Mouse (Mus musculus): ENCODE results near the gene Cfap100.

Gene Cfap100

DNA sequence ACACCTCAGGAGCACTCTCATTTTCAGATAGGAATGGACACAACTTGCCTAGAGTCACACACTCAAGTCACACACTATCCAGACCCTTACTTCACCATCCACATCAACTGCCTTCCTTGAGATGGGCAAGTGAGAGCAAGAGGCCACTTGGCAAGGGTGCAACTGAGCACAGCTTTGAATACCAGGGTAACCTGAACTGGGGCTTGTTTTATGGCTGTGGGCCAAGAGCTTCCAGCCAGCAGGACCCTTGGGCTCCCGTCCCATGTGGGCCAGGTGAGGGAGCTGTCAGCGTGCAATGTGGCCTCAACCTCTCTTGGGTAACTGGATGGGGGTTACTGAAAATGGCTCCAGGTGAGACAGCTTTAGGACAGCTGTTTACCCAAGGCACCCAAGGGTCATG, 28.8 kb upstream of the Cfap100 start:
- DNase-seq = peak in 1 of 2 experiments; percentile 24

DNA sequence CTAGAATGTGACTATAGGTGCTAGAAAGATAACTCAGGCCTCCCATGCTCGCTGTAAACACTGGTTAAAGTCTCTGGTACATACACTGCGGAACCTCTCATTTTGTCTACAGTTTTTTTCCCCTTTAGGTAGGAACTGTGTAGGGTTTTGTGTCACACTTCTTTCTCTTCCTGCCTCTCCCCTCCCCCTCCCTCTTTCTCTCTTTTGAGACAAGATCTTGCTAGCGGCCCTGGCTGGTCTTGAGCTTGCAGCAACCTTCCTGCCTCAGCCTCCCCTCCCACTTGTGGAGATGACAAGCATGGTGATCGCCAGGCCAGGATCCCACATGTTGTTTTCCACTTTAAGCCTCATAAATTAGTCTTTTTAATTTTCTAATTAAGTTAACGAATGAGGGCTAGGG, 25.2 kb upstream of the Cfap100 start:
- DNase-seq = no peak

DNA sequence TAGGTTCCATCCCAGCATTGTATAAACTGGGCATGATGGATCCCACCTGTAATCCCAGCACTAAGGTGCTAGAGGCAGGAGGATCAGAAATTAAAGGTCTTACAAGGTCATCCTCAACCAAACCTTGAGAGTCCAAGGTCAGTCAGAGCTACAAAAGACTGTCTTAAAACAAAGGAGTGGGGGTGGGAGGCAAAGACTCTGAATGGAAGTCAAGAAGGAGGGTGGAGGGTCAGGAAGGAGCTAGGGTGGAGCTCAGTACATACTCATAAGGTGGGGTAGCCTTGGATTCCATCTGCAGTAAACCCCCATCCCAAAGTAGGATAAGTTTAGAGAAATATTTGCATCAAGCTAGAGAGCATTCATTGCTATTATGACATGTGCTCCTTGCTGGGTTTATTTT, 24.0 kb upstream of the Cfap100 start:
- no peak for DNase-seq

DNA sequence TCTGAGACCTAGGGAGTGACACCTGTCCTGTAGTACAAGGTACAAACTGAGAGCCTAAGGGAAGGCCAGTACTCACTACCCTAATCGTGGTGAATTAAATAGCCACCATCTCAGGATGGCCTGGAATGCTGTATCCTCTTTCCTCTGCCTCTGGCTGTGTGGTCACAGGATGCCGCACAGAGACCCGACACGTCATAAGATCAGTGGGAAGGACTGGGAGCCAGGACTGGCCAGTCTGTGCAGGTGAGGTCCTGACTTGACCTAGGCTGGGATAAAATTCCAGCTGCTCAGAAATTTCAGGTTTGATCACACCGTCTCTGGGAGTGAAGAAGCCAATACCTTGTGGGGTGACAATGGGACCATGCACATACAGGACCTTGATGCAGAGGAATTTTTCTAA, 22.9 kb upstream of the Cfap100 start:
- DNase-seq = no peak

DNA sequence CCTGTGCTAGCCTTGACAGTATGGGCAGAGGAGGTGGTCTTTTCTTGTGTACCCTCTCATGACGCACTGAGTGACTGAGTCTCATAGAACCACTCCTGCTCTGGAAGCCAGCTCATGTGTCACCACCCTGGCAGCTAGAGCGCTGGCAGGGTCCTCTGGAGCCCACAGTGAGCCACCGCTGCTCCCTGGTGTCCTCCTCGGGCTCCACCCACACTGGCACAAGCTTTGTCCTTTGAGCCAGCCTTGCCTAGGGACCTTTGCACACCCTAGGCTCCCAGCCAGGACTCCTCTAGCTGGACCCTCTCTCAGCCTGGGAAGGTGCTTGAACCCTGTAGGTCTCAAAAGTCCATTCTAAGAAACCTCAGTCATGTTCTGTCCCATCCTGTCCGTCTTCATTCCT, 22.1 kb upstream of the Cfap100 start:
- DNase-seq = peak; percentile 44 to 68

DNA sequence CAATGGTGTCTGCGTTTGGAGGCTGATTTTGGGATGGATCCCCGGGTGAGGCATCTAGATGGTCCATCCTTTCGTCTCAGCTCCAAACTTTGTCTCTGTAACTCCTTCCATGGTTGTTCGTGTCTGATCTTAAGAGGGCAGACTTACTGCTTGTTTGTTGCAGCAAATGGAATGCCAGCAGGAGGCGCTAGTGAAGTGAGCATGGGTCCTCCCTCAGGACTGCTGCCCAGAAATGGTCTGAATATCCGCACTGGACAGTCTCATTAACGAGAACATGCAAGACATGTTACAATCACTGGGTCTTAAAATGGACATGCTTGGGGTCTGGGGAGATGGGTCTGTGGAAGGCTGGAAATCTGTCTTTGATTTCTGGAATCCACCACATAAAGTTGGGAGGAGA, 21.6 kb upstream of the Cfap100 start:
- DNase-seq = peak; percentile 94

DNA sequence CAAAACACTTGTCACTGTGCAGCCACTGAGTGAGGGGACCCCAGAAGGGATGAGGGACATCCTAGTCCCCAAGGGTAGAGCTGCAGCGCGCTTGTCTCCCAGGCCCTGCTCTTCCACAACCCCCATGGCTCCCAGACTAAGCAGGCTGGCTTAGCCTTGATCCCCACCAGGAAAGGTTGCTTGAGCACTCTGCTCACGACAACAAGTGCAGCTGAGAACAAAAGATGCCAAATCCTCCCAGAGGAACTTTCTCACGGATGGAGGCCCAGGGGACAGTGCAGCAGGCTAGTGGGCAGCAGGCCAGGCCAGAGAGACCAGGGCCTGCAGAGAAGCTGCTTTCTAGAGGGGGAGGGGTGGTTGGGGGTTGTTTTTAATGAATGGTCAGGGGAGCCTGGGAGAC, 18.3 kb upstream of the Cfap100 start:
- DNase-seq = no peak

DNA sequence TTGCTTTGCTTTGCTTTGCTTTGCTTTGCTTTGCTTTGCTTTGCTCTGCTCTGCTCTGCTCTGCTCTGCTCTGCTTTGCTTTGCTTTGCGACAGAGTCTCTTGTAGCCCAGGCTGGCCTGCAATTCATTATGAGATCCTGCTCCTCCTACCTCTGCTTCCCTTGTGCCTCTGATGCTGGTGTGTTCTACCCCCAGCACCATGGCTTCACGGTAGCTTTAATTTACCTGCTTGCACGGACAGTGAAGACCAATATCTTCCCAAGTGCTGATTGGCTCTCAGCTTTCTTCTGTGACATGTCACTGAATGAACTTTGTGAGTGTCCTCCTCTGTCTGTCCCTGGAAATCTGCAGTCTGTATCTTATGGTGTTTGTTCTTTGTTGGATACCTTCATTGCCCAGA, 8.4 kb upstream of the Cfap100 start:
- no peak for DNase-seq

DNA sequence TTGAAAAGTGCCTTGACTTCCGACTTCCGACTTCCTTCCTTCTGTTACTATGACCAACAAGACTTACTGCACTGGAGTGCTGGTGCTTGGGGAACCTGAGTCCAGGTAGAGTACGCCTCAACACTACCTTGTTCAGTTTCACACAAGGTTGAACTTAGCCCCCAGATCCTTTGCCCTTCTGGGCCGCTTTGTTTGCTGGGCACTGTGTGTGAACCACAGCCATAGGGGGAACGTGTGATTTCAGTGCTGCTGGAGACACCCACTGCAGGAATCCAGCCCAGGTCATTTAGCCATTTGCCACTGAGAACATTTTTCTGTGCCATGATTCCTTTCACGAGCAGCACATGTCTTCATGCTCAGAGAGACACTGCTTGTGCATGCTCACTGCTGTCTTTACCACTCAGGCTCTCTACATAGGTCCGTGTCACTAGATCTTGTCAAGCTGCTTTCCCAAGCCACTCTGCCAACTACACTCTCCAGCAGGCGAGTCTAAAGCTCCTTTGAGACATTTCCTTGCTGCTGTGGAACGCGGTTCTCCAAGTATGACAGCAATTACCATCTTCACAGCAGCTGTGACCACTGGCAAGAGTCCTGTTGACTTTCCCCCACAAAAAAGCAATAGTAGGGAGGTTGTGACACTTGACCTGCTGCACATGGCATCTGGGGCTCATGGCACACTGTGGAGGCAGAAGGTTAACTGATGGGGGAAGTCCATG, 7.8 kb upstream of the Cfap100 start:
- no peak for DNase-seq

DNA sequence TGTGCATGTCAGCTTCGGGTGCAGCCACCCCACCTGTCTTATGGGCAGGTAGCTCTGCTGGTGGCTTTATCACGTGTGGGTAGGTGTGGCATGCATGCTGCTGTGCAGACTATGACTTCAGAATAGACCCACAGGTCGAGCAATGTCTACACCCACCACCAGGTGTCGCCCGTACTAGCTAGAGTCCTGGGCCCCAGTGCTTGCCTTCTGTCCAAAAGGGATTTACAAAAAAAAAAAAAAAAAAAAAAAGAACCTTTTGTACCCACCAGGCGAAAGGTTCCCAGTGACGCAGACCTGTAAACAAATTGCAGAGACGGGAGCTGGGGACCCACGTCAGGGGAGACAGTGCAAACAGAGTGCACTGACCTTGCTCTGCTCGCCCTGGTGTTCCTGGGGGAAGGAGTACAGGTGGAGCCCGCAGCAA, 6.6 kb upstream of the Cfap100 start:
- peak; percentile 91 to 92 for DNase-seq

DNA sequence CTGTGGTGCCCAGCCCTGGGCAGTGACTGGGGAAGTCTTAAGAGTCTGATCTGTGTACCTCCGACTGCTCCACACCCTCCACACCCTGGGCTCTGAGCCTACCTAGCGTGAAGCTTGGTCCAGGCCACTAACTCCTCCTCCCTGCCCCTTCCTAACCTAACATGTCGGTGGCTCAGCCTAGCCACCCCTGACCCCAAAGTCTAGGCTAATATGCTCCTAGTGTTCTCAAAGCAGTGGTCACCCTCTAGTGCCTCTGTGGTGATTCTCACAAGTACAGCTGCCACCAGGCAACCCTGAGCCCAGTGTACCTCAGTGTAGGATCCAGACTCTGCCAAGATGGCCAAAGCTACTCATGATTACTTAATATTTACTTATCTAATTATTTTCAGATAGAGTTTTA, 6.1 kb upstream of the Cfap100 start:
- DNase-seq = no peak

DNA sequence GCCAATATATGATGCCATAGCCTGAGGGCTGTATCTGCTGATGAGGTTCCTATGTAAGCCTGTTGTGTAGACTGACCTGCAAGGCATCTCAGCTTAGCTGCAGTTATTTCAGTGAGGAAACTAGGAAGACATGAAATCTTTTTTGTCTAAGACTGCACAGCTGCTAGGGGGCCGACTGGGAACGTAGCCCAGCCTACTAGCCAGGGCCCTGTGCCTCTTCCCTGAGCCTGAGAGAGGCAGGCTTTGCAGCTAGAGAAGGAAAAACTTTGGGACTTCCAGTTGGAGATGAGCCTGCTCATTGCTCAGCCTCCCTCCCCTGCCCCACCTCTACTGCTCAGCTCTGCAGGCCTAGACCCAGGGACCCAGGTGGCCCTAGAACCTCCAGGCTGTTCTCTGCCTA, 2.9 kb upstream of the Cfap100 start:
- no peak for DNase-seq

DNA sequence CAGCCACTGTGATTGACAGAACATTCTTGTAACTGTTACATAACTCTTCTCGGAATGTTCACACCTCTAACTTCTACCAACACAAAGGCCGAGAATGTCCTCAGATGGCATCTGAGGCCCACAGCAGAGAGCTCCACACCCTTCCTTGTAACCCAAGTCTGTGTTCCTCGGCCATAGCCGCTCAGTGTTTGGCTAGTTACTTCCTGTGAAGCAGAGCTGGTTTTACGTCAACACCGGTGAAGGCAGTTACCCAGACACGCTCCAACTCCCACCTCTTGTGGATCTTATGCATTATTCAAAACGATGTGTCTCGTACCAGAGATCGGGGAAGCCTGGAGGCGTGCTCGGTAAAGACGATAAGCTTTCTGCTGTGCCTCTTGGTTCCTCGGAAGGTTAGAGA, 1.3 kb upstream of the Cfap100 start:
- DNase-seq = no peak

DNA sequence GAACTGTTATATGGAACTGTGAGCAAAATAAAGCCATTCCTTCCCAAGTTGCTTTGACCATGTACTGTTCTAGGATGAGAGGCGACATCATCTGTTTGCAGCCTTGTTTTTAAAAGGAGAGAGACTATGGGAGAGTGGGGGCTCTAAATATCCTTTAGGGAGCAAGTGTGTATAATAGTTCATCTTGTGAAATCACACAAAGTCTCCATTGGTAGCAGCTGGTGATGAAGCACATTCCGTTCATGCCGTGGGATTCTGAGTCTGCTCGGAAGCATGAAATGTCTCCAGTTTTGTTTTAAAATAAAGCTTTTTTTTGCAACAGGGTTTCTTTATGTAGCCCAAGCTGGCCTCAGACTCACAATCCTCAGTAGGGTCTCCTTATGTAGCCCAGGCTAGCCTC, 2.6 kb downstream of the Cfap100 start:
- no peak for DNase-seq

DNA sequence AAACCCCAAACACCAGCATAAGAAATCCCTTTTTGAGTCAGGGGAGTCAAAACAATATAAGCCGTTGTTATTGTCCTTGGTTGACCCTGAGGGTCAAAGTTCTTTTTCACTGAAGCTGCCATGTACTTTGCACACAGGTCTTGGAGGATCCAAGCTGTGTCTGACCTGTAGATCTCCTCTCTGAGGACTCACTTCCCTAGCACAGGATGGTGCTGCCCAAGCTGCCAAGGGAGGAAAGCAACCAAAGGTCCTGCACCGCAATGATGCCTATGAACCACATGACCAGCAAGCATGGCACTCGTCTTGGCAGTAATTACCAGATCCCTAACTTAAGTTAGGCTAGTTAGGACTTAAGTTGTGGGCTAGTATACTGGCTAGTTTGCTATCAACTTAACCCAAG, 3.2 kb downstream of the Cfap100 start:
- no peak for DNase-seq

DNA sequence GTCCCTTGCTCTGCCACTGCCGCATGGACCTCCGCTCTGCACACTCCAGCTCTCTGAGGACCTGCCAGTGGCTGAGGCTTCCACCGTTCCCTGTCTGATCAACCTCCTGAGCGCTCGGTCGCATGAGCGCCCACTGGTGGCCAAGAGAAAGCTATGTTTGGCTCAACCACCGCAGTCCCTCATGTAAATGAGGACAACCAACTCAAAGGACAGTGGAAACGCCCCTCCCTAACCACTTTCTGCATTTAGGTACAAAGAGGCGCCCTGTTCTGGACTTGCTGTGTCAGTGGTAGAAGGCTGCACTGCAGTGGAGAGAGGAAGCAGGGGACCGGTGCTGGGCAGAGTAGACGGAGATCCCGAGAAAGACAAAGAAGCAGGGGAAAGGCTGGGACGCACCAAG, 6.0 kb downstream of the Cfap100 start:
- DNase-seq = peak; percentile 86 to 91

DNA sequence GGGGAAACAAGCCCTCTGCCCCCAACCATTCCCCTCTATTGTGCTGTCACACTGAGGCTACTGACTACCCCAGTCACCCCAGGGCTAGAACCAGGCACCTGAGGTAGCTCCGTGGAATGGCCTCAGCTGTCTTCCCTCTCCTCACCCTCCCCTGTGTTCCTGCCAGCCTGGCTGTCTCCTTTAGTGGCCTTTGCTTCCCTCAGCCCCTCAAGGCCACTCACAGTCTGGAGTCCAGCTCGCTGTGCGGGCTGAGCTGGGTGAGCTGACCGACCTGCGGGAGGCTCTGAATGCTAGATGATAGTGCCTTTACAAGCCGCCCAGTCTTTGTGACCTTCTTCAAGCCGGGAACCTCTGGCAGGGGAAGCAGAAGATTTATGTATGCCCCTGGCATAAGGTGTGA, 16.7 kb downstream of the Cfap100 start:
- DNase-seq = no peak

DNA sequence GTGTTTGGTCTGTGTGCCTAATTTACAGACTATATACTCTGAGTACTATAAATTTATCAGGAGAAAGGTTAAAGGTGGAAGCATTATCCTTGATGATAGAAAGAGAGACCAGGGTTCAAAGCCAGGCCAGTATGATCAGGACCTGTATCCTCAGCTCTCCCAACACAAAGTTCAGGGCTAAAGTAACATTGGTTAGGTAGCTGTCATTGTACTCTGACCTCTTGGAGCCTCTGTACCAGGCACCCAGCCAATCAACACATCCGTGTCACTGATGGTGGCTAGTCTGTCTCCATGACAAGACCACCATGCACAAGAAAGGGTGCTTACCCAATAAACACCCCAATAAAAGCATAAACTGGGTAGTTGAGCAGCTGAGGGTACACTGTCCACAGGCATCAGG, 17.6 kb downstream of the Cfap100 start:
- DNase-seq = no peak

DNA sequence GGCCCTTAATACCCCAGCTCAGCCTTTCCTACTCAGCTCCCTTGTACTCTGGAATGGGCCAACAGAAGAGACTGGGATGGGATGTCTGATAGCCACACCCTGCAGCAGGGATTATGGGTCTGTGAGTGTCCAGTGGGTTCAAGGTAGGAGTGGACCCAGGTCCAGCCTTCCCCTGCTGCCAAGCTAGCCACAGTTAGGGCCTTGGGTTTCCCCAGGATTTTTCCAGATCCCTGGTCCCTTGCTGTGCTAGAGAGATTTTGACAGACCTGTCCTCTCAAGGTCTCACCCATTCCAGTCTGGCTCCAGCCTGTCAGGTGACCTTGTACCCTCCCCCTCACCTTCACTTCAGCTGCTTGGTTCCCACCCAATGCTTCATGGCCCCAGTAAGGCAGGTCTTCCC, 20.0 kb downstream of the Cfap100 start:
- DNase-seq = no peak

DNA sequence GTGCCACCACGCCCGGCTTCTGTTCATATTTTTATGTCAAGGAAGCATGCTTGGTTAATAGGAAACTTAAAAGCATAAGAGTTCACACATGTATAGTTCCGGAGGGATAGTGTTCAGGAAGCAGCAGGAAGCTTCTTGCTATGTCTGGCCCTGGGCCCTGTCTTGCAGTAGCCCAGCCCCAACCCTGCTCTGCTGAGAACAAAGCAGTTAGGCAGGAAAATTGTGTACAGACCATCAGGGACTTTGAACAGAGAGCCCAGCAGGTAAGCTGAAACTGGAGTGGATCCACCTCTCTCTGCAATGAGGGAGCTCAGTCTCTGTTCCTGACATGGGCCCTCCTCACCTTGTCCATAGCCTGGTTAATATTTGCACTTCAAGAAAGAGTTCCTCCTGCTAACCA, 31.3 kb downstream of the Cfap100 start:
- DNase-seq = no peak

DNA sequence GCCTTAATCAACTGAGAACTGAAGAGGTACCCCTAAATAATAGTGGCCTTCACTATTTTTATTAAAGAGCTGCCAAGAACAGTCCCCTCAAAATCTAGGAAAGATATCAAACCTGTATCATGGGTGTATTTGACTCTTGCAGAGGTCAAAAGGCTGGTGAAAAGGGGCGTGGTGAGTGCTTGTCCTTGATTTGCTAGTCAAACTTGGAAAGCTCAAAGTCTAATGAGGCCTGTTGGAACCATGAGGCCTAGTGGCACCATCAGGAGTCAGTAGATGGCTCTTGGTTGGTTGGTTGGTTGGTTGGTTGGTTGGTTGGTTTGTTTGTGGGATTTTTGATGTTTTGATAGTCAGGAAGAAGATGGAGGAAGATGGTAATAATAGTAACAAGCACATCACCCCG, 32.8 kb downstream of the Cfap100 start:
- no peak for DNase-seq

DNA sequence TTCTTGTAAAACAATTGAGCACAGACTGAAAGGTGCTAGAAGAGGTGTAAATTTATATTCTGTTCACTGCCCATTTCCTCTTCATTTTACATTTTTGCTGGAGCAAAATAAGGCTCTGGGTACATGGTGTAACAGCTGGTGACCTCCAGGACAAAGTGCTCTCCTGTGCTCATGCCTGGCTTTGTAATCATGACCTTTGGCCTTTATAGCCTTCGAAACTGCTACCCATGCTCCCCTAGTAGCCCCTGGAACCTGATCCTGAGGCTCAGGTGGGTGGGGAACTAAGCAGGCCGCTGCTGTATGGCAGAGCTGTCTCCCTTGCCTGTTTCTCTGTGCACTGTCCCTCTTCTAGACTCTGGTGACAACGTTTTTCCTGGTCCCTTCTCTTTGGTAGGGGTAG, 34.6 kb downstream of the Cfap100 start:
- no peak for DNase-seq

DNA sequence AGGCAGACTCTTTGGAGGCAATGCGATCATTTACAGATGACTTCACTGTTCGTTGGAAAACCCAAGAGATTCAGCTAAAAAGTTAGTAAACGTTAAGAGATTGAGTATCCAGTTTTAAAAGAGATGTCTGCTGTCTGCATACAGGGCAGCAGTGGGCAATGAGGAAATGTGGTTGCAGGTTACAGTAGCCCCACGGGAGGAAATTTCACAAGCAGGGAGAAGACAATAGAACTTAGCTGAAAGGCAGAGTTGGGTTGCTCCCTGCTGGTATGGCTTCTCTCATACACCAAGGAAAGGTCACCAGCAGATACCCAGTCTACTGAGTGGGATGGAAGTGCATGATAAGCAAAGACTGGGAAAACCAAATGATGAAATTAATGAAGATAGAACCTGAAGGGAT, 38.0 kb downstream of the Cfap100 start:
- DNase-seq = no peak

DNA sequence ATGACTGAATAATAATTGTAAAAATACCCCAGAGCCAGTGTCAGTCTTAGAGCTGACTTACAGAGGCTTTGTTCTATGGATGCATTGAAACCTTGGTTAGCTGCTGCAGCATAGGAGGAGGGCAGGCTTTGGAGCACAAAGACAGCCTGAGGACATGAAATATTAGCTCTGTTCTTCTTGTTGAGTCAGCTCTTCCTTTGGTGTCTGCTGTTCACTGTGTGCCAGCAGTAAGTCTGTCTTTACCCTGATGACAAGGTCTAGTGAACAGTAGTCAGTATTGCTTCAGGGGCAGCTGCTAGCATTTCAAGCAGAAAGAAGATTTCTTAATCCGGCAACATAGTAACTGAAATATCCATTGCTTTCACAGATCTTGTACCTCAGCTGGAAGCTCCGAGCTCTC, 47.1 kb downstream of the Cfap100 start:
- no peak for DNase-seq

DNA sequence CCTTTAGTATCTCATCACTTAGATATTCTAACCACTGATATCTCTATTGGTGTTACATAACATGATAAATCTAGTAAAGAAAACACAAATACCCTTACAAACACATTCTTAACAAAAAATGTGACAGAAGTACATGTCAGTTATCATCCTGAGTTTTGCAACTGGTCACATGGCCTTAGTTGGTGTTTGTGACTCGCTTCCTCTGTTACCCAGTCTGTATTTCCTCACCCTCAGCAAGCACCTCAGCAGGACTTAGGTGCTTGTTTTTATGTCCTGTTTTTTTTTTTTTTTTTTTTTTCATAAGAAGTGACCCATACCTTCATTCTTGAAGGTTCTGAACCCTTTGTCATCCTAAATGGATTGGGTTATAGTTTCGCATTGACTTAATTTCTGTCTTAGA, 50.9 kb downstream of the Cfap100 start:
- no peak for DNase-seq

DNA sequence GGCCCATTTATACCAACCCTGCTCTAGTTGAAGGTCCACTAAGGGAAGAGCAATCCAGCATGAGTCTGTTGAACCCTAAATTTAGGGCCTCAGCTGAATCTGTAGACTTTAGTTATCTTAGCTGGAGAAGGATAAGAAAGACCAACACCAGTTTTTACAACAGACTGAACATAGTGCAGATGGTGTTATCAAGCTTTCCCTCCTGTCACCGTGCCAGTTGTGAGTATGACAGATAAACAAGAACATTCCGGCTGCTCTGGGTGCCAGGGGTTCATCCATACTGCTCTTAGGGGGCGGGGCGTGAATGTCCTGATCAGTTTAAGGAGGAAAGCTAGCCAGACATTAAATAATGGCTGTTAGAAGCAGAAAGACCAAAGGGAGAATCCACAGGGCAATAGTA, 54.0 kb downstream of the Cfap100 start:
- DNase-seq = peak; percentile 54 to 67

Data from kidney, postnatal 4 days (tissue).